Mouse (Mus musculus): Measurements from ENCODE around the gene Olfr215.
A peak's percentile ranks its signal among the peaks of the same experiment; 100 is the strongest.

DNA sequence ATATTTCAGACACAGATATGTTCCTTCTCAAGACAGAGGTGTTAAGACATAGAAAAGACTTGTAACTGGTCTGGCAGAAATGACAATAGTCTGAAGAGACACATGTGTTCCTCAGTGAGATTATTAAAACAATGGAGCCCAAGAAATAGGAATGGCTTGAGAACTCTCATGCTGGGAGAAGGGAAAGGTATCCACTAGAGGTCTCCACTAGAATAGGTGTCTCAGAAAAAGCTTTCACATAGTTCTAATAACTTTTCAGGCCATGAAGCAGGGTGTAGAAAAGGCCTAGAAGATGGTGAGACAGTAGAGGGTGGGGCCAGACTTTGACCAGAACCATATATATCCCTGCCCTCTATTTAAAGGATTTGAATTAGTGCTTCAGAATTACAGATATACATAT is 34.1 kb upstream of the Olfr215 start:
- TF ChIP-seq CTCF (IDR thresholded peaks at IDR 0.05; ENCODE audit: low read depth, low read length) (0 out of 2 replicates have a peak, but pooled peaks have one; percentile 5), POLR2A (IDR thresholded peaks at IDR 0.05; ENCODE audit: extremely low read depth, insufficient read depth, low read length) (no peak)
